Mouse (Mus musculus) embryonic fibroblast, embryonic 13.5 days (primary cell): Measurements from ENCODE around the gene Spp2. TPM values are rescaled to one million over a fixed set of nuclear protein-coding genes. Genes with fewer than 3 reads are reported as not detected.
A peak's percentile ranks its signal among the peaks of the same experiment; 100 is the strongest.
"Not testable (repeated sequence)": the region's sequence is repeated elsewhere in the genome, so short reads cannot be mapped to it uniquely, and the experiment has no call there.

Experiments
- H3K27ac ChIP-seq: 2 replicates; pipeline ENCODE4 v1.5.1; 2012; ENCODE audit warnings: low read length, control low read depth, inconsistent platforms; ENCODE audit not compliant: insufficient read depth
- H3K4me1 ChIP-seq: 2 replicates; pipeline ENCODE4 v1.6.1; 2011; ENCODE audit warnings: low read length; ENCODE audit not compliant: control insufficient read depth, insufficient read depth
- H3K4me3 ChIP-seq: 2 replicates; pipeline ENCODE4 v1.5.1; 2011; ENCODE audit warnings: mild to moderate bottlenecking, control low read depth, low read length; ENCODE audit not compliant: insufficient read depth
- CTCF ChIP-seq: IDR thresholded peaks from 2 replicates; pipeline ENCODE4 v1.5.1; 2011; ENCODE audit warnings: mild to moderate bottlenecking, control low read depth, low read length, moderate library complexity, borderline replicate concordance; ENCODE audit not compliant: insufficient read depth
- POLR2A ChIP-seq: IDR thresholded peaks from 2 replicates; pipeline ENCODE4 v1.6.1; 2011; ENCODE audit warnings: low read depth, mild to moderate bottlenecking, control low read depth, low read length, moderate library complexity
- polyA plus RNA-seq: library from polyadenylated mRNA; stranded (reverse); fragments of >200 nt; gene quantifications from 2 replicates; pipeline ENCODE4 v1.2.4, GENCODE M21; 2011; ENCODE audit warnings: low read depth; ENCODE audit not compliant: missing spikeins, insufficient read length

The Spp2 gene
- polyA plus RNA-seq, 1 experiment = not detected

GRCm38 (mm10) chr1:88431262-88431661 lies 24.5 kb downstream of the Spp2 start:
- Histone ChIP-seq H3K4me1 (no peaks in the 10 kb centered on the region), H3K4me3 (no peak overlapping the region), H3K27ac (no peak overlapping the region)
- TF ChIP-seq POLR2A (no peak), CTCF (no peak)

GRCm38 (mm10) chr1:88432601-88433000 lies 25.8 kb downstream of the Spp2 start:
- Histone ChIP-seq H3K4me1 (0 out of 2 replicates have a peak, but pooled peaks cover 5% of the 10 kb centered on the region), H3K4me3 (no peak overlapping the region), H3K27ac (no peak overlapping the region)
- no peak for TF ChIP-seq CTCF
- TF ChIP-seq POLR2A = no peak

DNA sequence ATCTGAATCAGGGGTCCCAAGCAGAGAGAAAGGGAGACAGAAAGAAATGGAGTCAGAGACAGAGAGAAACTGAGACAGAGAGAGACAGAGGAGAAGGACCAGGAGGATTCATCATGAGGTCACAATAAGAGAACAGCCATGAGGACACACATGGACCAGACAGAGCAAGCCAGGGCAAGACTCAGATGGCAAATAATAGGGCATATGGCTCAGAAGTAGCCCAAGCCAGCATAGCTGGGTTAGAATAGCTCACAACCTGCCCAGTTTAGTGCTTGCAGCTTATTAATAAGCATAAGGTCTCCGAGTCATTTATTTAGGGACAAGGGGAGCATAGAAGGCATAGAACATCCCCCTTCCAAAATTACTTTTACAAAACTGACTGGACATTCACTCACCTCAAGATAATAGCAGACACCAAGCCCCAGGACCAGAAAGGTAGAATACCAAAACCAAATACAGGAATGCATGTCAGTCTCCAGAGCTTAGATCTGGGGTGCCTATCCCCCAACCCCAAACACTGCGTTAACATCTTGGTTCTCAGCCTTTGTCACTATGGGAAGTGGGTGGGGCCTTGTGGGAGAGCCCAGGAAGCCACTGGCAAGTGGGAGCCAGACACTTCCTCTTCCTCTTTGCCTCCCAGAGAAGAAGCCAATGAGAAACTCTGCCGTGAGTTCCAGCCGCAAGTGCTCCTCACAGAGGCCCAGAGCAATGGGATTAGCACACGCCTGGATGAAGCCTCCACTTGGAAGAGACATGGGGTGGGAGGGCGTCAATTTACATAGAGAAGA lies 26.5 kb downstream of the Spp2 start:
- Histone ChIP-seq H3K4me3 (no peak overlapping the region), H3K27ac (no peak overlapping the region)
- TF ChIP-seq CTCF = no peak
- no peak for TF ChIP-seq POLR2A

GRCm38 (mm10) chr1:88434057-88434456 lies 27.3 kb downstream of the Spp2 start:
- TF ChIP-seq POLR2A = no peak
- peak; percentile 38; the same call in 1 of the 2 replicates for TF ChIP-seq CTCF
- Histone ChIP-seq H3K4me3 (no peak overlapping the region), H3K4me1 (peaks cover 8% of the 10 kb centered on the region), H3K27ac (no peak overlapping the region)

More for the DNA sequence above, 26.5 kb downstream of the Spp2 start:
- H3K4me1 ChIP-seq = 0 out of 2 replicates have a peak, but pooled peaks cover 5% of the 10 kb centered on the region

GRCm38 (mm10) chr1:88437206-88438126 lies 30.7 kb downstream of the Spp2 start:
- Histone ChIP-seq H3K4me1 (peaks cover 8% of the 10 kb centered on the region), H3K27ac (peak overlapping the region; percentile 5; the same call in 1 of the 2 replicates), H3K4me3 (no peak overlapping the region)
- TF ChIP-seq CTCF (no peak), POLR2A (no peak)

GRCm38 (mm10) chr1:88443383-88443782 lies 36.6 kb downstream of the Spp2 start:
- Histone ChIP-seq H3K4me3 (no peak overlapping the region), H3K27ac (no peak overlapping the region), H3K4me1 (peaks cover 3% of the 10 kb centered on the region)
- TF ChIP-seq CTCF (no peak), POLR2A (no peak)

- H3K4me1 ChIP-seq = no peaks in the 10 kb centered on the region
- no peak overlapping the region for H3K27ac ChIP-seq
- H3K4me3 ChIP-seq = no peak overlapping the region
- TF ChIP-seq POLR2A (no peak), CTCF (no peak)
Measured at GRCm38 (mm10) chr1:88445400-88445799, 38.6 kb downstream of the Spp2 start.

- no peak overlapping the region for H3K4me3 ChIP-seq
- no peak overlapping the region for H3K27ac ChIP-seq
- no peaks in the 10 kb centered on the region for H3K4me1 ChIP-seq
- no peak for TF ChIP-seq POLR2A
- TF ChIP-seq CTCF = no peak
Measured at GRCm38 (mm10) chr1:88446270-88447030, 39.7 kb downstream of the Spp2 start.

- Histone ChIP-seq H3K4me3 (no peak overlapping the region), H3K4me1 (no peaks in the 10 kb centered on the region), H3K27ac (no peak overlapping the region)
- TF ChIP-seq POLR2A = no peak
- TF ChIP-seq CTCF = no peak
Measured at GRCm38 (mm10) chr1:88447483-88447882, 40.7 kb downstream of the Spp2 start.

GRCm38 (mm10) chr1:88448094-88448493 lies 41.3 kb downstream of the Spp2 start:
- H3K4me3 ChIP-seq, H3K27ac ChIP-seq, H3K4me1 ChIP-seq: not testable (repeated sequence)
